ENCODE assay signal across 7 mouse cellular contexts in the genomic region with DNA sequence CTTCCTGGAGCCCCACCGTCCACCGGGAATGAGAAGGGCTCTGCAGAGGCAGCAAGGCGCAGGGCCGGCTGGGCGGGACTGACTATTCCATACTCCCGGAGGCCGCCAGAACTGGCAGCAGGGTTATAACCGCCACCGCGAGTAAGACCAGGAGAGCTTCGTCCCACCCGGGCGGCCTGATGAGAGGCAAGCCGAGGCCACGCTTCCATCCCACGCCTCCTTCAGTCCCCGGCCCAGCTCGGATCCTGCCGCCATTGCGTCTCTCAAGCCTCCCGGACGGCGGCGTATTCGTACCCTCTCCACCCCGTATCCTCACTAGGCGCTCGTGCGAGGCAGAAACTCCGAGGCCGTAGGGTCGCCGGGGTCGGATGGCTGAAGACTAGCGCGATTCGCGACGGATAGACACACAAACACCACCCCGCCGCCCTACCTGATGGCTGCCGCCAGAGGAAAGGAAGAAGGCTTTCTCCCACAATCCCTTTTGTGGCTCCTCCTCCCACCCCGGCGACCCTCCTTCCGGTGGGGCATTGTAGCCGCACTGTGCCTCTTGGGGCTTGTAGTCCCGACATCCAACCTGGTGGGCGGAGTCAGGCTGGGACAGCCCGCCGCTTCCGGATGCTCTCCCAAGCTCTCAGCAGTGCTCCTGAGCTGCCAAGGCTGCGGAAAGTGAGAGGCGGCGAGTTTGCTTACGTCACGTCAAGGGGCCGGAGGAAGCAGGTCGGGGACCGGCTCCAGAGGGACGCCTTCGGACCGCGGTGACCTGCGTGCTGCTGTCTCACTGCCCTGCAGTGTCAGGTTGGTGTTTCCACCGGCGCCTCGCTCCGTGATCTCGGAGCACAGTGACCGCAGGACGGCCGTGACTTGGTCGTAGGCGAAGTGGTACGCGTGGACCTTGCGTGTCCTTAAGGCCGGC. TPM values are rescaled to one million over a fixed set of nuclear protein-coding genes. Genes with fewer than 3 reads are reported as not detected.
DNase-seq lines count a peak whose midpoint lies in the region; ATAC-seq lines count a peak whose summit lies in the region.

Gene Nkiras1, plus strand, starts transcription at position 608 of the 913 bp plus-strand sequence.
Gene Rpl15, minus strand, starts transcription at position 863 of the 913 bp plus-strand sequence.

- peak within 1 kb of the TSS; percentile 80 for H3K4me2 ChIP-seq in intestine, embryonic 16.5 days (ENCODE audit: low read depth, low read length)
- H3K4me2 ChIP-seq in midbrain, embryonic 11.5 days, result peak within 1 kb of the TSS; percentile 72

- H3K9ac ChIP-seq in intestine, embryonic 16.5 days (ENCODE audit: low read depth, low read length), result peak within 1 kb of the TSS; percentile 98
- peak within 1 kb of the TSS; percentile 99 for H3K9ac ChIP-seq in midbrain, embryonic 11.5 days (ENCODE audit: low read length)

- intact Hi-C loops in left cerebral cortex, postnatal 36 days (cut with DNase I), result loop anchor here (1.0 to 5.0 kb wide), 2 partner anchors 31 to 62 kb away; partner anchors contain the start of genes Nr1d2 and Ube2e1

- H3K27me3 ChIP-seq in intestine, embryonic 16.5 days (replicated peaks; ENCODE audit: control insufficient read depth, insufficient read depth, low read length), result no peaks in the 10 kb centered on the region
- H3K27me3 ChIP-seq in midbrain, embryonic 11.5 days (ENCODE audit: control insufficient read depth, insufficient read depth, low read length), result no peaks in the 10 kb centered on the region

- no peaks in the 10 kb centered on the region for H3K9me3 ChIP-seq in intestine, embryonic 16.5 days (ENCODE audit: control insufficient read depth, low read length)
- H3K9me3 ChIP-seq in midbrain, embryonic 11.5 days (ENCODE audit: control insufficient read depth, low read length), result no peaks in the 10 kb centered on the region

- H3K27ac ChIP-seq in intestine, embryonic 16.5 days (ENCODE audit: low read length), result peak within 1 kb of the TSS; percentile 86
- H3K27ac ChIP-seq in midbrain, embryonic 11.5 days (ENCODE audit: low read depth, low read length), result peak within 1 kb of the TSS; percentile 67

- peaks cover 3% of the 10 kb centered on the region; the same call in 1 of the 2 replicates for H3K36me3 ChIP-seq in intestine, embryonic 16.5 days (ENCODE audit: control insufficient read depth, insufficient read depth, low read length)
- H3K36me3 ChIP-seq in midbrain, embryonic 11.5 days (ENCODE audit: control insufficient read depth, insufficient read depth, low read length), result peaks cover 5% of the 10 kb centered on the region; the same call in 1 of the 2 replicates

- peak; percentile 100 for DNase-seq in adrenal gland, adult 8-10 months
- DNase-seq in embryo, embryonic 9.5 days (ENCODE audit: extremely low spot score), result peak; percentile 97
- DNase-seq in gastrocnemius, postnatal 4 days (ENCODE audit: low spot score in 2 of 2), result peak; percentile 96 to 98
- peak; percentile 98 for DNase-seq in left cerebral cortex, postnatal 36 days (ENCODE audit: low spot score in 2 of 2)
- DNase-seq in midbrain, embryonic 11.5 days (ENCODE audit: low spot score, missing footprints), result peak; percentile 98
- peak; percentile 99 for DNase-seq in skeletal muscle tissue, adult 2 months (ENCODE audit: low read depth, low spot score)

- ATAC-seq in intestine, embryonic 16.5 days, result peak; percentile 100
- peak; percentile 100 for ATAC-seq in midbrain, embryonic 11.5 days (ENCODE audit: low FRiP score)

- H3K4me1 ChIP-seq in intestine, embryonic 16.5 days (ENCODE audit: control insufficient read depth, insufficient read depth, low read length), result no peaks in the 10 kb centered on the region
- H3K4me1 ChIP-seq in midbrain, embryonic 11.5 days (ENCODE audit: control insufficient read depth, insufficient read depth, low read length), result peaks cover 2% of the 10 kb centered on the region; the same call in 1 of the 2 replicates

- peak within 1 kb of the TSS; percentile 89 for H3K4me3 ChIP-seq in intestine, embryonic 16.5 days (ENCODE audit: low read length)
- peak within 1 kb of the TSS; percentile 92 for H3K4me3 ChIP-seq in midbrain, embryonic 11.5 days (ENCODE audit: low read depth, low read length)

- WGBS in intestine, embryonic 16.5 days, result under 1% methylated on average over 77 of the region's 78 CpGs
- under 1% methylated on average over 75 of the region's 78 CpGs for WGBS in midbrain, embryonic 11.5 days

RNA-seq across cellular contexts. Expression of gene Nkiras1, which starts in this region (rescaled TPM):
- total RNA-seq in adrenal gland, adult 8-10 months (2022), result 10 to 100 TPM; 24.8 to 27.4 (median 26.1) TPM
- 10 to 100 TPM; 36.1 to 39.2 TPM for total RNA-seq in gastrocnemius, postnatal 4 days (2021)
- polyA plus RNA-seq in intestine, embryonic 16.5 days (2015; fragmentation: Nextera tagmentation; extraction: Ambion mirVana), result 14.5 and 15.9 TPM in 2 replicates
- 100 to 1,000 TPM in 1 of 2 experiments, 10 to 100 TPM in 1; 94.7 to 101 TPM for total RNA-seq in left cerebral cortex, postnatal 36 days (2021)
- 11.1 and 12.9 TPM in 2 replicates for polyA plus RNA-seq in midbrain, embryonic 11.5 days (2014; fragmentation: Nextera tagmentation; extraction: Ambion mirVana)

RNA-seq across cellular contexts. Expression of gene Rpl15, which starts in this region (rescaled TPM):
- total RNA-seq in adrenal gland, adult 8-10 months (2022), result 100 to 1,000 TPM; 673 to 753 (median 717) TPM
- total RNA-seq in gastrocnemius, postnatal 4 days (2021), result 1,000 to 10,000 TPM; 1,118 to 1,258 TPM
- 349 and 396 TPM in 2 replicates for polyA plus RNA-seq in intestine, embryonic 16.5 days (2015; fragmentation: Nextera tagmentation; extraction: Ambion mirVana)
- 100 to 1,000 TPM; 385 to 422 TPM for total RNA-seq in left cerebral cortex, postnatal 36 days (2021)
- polyA plus RNA-seq in midbrain, embryonic 11.5 days (2014; fragmentation: Nextera tagmentation; extraction: Ambion mirVana), result 403 and 466 TPM in 2 replicates

Comparison
In these comparisons a context has a peak if more than half of its experiments do, and no peak if none do; other contexts are left out.
1. Peak in every context shown above with its lines: DNase-seq, ATAC-seq, H3K4me3 ChIP-seq and H3K27ac ChIP-seq.